Mouse (Mus musculus) E14TG2a.4 (cell line): Measurements from ENCODE around the gene Hadhb.

ENCODE experiments used
- CTCF ChIP-seq: conservative IDR thresholded peaks from 2 replicates; pipeline ENCODE4 v1.5.1; 2014; ENCODE audit warnings: low read length
- POU5F1 ChIP-seq: IDR thresholded peaks from 2 replicates; pipeline ENCODE4 v1.6.1; 2014; ENCODE audit warnings: low read length, borderline replicate concordance

- TF ChIP-seq CTCF (no peak), POU5F1 (no peak)
These were observed 45.1 kb upstream of the Hadhb start for GRCm38 (mm10) chr5:30109899-30110298.
